Mouse (Mus musculus): ENCODE data around the gene Atxn7l1.

Gene Atxn7l1

DNA sequence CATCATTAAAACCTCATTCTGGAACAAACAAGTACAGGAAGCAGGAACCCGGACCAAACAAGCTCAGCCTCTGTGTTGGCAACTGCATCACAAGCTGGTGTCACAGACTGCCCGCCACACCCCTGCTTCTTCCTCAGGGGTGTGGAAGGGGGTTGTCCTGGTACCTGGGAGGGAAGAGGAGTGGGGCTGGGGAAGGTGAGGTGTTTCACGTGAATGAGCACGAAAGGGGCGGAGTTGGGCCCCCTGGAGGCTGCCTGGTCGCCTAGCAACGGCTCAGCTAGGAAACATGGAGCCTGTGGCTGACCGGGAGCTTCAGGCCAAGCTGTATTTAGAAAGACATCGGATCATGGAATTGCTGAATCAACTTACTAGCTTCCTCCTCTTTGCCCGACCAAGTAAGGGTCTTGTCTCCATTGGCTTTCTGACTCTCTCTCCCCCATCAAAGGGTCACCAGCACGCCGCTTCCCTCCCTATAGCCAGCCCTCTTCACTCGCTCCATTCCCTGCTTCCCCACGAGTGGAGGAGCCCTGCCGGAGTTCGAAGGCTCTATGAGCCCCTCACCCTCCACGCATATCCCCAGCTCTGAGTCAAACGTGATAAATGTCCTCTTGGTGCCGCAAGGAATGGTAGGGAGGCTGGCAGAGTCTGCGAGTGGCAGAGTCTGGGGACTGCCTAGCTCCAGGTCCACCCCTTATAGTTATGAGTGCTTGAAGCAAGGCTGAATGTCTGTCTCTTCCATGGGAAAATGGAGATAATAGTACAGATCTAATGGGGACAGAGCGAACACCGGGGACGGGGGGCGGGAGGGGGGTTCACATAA is 247.5 kb downstream of the Atxn7l1 start, which contains the start of gene Efcab10:
Gene Efcab10, plus strand, starts transcription at position 51 of the 820 bp plus-strand sequence.
- no peak for DNase-seq

DNA sequence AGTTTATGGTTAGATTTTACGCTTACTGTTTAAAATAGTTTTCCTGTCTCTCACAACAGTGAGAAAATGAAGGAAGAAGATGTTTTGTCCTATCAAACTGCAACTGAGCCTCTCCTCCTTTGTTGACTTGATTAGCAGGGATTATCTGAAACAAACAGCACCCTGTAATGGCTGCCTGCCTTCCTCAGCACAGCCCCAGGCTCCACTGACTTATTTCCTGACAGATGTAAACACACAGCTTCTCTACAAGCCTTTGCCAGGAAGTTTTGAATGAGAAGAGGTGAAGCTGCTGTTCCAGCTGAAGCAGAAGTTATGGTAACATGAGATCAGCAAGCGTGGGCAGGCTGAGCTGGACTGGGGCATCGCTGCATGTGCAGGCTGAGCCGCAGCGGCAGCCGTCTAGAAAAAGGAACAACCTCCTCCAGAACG is 255.8 kb downstream of the Atxn7l1 start:
- no peak for DNase-seq

DNA sequence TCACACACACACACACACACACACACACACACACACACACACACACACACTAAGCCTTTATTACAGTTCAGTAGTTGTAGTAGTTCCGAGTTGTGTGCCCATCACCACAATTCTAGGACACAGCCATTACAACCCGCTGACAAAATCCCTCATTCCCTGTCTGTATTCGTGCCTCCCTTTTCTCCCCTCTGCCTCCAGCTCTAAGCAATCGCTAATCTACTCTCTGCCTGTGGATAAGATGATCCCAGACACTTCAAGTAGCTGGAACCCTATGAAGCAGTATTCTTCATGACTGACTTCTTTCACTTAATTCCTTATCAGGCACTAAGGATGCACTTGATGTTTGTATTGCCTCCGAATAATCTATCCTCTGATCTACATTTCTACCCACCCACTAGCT is 257.5 kb downstream of the Atxn7l1 start:
- DNase-seq: no peak

DNA sequence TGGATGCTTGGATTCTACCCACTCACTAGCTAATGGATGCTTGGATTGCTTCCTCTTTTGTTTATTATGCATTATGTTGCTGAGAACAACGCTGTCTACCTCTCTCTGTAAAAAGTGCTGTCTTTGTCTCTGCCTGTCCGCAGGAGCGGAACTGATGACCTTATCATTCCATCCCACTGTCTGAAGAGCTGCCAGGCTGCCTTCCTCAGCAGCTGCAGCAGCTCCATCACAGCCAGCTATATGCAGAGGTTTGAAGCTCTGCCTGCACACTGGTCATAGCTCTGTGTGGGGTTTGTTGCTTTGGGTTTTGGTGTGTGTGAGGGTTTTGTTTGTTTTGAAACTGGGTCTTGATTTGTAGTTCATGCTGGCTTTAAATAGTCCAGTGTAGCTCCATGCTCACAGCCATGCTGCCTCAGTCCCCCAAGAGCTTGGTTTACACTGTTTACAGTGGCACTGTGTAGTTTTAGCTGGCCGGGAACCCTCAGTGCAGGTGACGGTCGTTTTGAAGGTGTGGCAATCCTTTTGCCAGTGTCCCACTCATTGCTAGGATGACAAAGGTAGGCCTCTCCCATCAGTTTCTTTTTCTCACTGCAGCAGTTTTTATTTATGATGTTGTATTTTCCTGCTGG is 258.0 kb downstream of the Atxn7l1 start:
- DNase-seq: no peak

DNA sequence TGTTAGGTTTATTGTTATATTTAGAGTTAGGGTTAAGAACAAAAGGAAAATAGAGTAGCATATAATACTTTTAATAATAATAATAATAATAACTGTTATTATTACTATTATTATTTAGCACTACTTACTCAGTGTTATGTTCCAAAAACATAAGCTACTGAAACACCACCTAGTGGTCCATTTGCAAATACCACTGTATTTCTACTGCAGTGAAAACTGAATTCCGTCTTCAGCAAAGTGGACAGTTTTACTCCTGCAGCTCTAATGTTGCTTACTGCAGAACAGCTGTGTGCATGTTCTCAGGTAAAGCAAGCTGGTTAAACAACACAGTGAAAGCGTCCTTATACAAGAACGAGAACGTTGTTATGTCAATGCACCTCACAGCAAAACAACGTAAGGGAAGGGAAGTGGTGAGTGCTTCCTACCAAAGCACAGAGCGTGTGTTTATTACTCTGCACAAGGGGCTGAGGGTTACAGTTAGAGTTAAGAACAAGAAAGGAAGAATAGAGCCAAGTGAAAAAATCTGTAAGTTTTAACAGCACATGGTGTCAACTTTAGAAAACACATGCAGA is 264.2 kb downstream of the Atxn7l1 start:
- DNase-seq: no peak
